Mouse (Mus musculus) heart, embryonic 14.5 days (tissue): ENCODE results near the gene Olfr1131. TPM values are rescaled to one million over a fixed set of nuclear protein-coding genes. Genes with fewer than 3 reads are reported as not detected.

Experiments used
- polyA plus RNA-seq: library from polyadenylated mRNA; unstranded; fragments of >200 nt; fragmentation: Nextera tagmentation; extraction: Ambion mirVana; gene quantifications from 2 replicates; pipeline ENCODE4 v1.2.1, GENCODE M21; 2014

The Olfr1131 gene
- polyA plus RNA-seq, 1 experiment from 2014 or later = not detected

Other genes with a start within 250 kb of the Olfr1131 start
- gene Olfr1122, start 241.3 kb upstream of the Olfr1131 start, polyA plus RNA-seq = not detected in 2 replicates
- not detected in 2 replicates for gene Olfr1123, start 210.5 kb upstream of the Olfr1131 start, polyA plus RNA-seq
- gene Olfr1124, start 196.8 kb upstream of the Olfr1131 start, polyA plus RNA-seq = not detected in 2 replicates
- not detected in 2 replicates for gene Olfr1126, start 173.1 kb upstream of the Olfr1131 start, polyA plus RNA-seq
- gene Pramel7, start 130.0 kb upstream of the Olfr1131 start, polyA plus RNA-seq = not detected in 2 replicates
- gene Pramel6, start 120.5 kb upstream of the Olfr1131 start, polyA plus RNA-seq = not detected in 2 replicates
- not detected in 2 replicates for gene Olfr153, start 95.3 kb upstream of the Olfr1131 start, polyA plus RNA-seq
- gene Olfr1128, start 81.6 kb upstream of the Olfr1131 start, polyA plus RNA-seq = not detected in 2 replicates
- not detected in 2 replicates for gene Olfr1129, start 53.2 kb upstream of the Olfr1131 start, polyA plus RNA-seq
- gene Olfr1130, start 20.9 kb upstream of the Olfr1131 start, polyA plus RNA-seq = not detected in 2 replicates
- gene Olfr1132, start 10.4 kb downstream of the Olfr1131 start, polyA plus RNA-seq = not detected in 2 replicates
- gene Olfr1133, start 20.3 kb downstream of the Olfr1131 start, polyA plus RNA-seq = not detected in 2 replicates
- gene Olfr1134, start 31.4 kb downstream of the Olfr1131 start, polyA plus RNA-seq = not detected in 2 replicates
- not detected in 2 replicates for gene Olfr1135, start 46.6 kb downstream of the Olfr1131 start, polyA plus RNA-seq
- not detected in 2 replicates for gene Olfr1136, start 66.8 kb downstream of the Olfr1131 start, polyA plus RNA-seq
- not detected in 2 replicates for gene Olfr1137, start 86.1 kb downstream of the Olfr1131 start, polyA plus RNA-seq
- not detected in 2 replicates for gene Olfr1138, start 112.9 kb downstream of the Olfr1131 start, polyA plus RNA-seq
- not detected in 2 replicates for gene Olfr1140, start 116.6 kb downstream of the Olfr1131 start, polyA plus RNA-seq
- gene Olfr1141, start 126.9 kb downstream of the Olfr1131 start, polyA plus RNA-seq = not detected in 2 replicates
- not detected in 2 replicates for gene Olfr152, start 152.4 kb downstream of the Olfr1131 start, polyA plus RNA-seq
- not detected in 2 replicates for gene Olfr1143, start 173.5 kb downstream of the Olfr1131 start, polyA plus RNA-seq
- gene Olfr1145, start 182.7 kb downstream of the Olfr1131 start, polyA plus RNA-seq = not detected in 2 replicates
- not detected in 2 replicates for gene Olfr1148, start 203.4 kb downstream of the Olfr1131 start, polyA plus RNA-seq
- gene Olfr1150-ps1, start 216.9 kb downstream of the Olfr1131 start, polyA plus RNA-seq = not detected in 2 replicates
- not detected in 2 replicates for gene Olfr1151, start 228.8 kb downstream of the Olfr1131 start, polyA plus RNA-seq
- not detected in 2 replicates for gene Olfr1152, start 239.4 kb downstream of the Olfr1131 start, polyA plus RNA-seq